Mouse (Mus musculus) bone marrow macrophage, adult 2 months (primary cell): ENCODE data around the gene Gm10721. TPM values are rescaled to one million over a fixed set of nuclear protein-coding genes. Genes with fewer than 3 reads are reported as not detected.
"Not testable (repeated sequence)": the region's sequence is repeated elsewhere in the genome, so short reads cannot be mapped to it uniquely, and the experiment has no call there.

Source experiments
- H3K27ac ChIP-seq: 2 replicates; pipeline ENCODE4 v1.5.1; 2012; ENCODE audit warnings: low read depth, low read length; ENCODE audit not compliant: insufficient read depth
- H3K4me1 ChIP-seq: 2 replicates; pipeline ENCODE4 v1.6.1; 2012; ENCODE audit warnings: low read length; ENCODE audit not compliant: control insufficient read depth, insufficient read depth
- H3K4me3 ChIP-seq: 2 replicates; pipeline ENCODE4 v1.5.1; 2012; ENCODE audit warnings: mild to moderate bottlenecking, low read length, moderate library complexity; ENCODE audit not compliant: insufficient read depth
- polyA plus RNA-seq: library from polyadenylated mRNA; stranded (reverse); fragments of >200 nt; gene quantifications from 2 replicates; pipeline ENCODE4 v1.2.4, GENCODE M21; 2012; ENCODE audit not compliant: missing spikeins, insufficient read depth, insufficient read length

Gene Gm10721
- not detected in 2 replicates for polyA plus RNA-seq

DNA sequence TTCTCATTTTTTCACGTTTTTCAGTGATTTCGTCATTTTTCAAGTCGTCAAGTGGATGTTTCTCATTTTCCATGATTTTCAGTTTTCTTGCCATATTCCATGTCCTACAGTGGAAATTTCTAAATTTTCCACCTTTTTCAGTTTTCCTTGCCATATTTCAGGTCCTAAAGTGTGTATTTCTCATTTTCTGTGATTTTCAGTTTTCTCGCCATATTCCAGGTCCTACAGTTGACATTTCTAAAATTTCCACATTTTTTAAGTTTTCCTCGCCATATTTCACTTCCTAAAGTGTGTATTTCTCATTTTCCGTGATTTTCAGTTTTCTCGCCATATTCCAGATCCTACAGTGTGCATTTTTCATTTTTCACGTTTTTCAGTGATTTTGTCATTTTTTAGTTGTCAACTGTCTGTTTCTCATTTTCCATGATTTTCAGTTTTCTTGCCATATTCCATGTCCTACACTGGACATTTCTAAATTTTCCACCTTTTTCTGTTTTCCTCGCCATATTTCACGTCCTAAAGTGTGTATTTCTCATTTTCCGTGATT is at the start of gene Gm10721:
TSS of gene Gm10721 (plus strand) at position 408 of the 547 bp plus-strand sequence.
- not testable (repeated sequence) for H3K4me3 ChIP-seq, H3K27ac ChIP-seq

DNA sequence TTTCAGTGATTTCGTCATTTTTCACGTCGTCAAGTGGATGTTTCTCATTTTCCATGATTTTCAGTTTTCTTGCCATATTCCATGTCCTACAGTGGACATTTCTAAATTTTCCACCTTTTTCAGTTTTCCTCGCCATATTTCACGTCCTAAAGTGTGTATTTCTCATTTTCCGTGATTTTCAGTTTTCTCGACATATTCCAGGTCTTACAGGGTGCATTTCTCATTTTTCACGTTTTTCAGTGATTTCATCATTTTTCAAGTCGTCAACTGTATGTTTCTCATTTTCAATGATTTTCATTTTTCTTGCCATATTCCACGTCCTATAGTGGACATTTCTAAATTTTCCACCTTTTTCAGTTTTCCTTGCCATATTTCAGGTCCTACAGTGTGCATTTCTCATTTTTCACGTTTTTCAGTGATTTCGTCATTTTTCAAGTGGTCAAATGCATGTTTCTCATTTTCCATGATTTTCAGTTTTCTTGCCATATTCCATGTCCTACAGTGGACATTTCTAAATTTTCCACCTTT is 12.4 kb upstream of the Gm10721 start, which contains the start of gene Gm10722:
TSS of gene Gm10722 (plus strand) at position 478 of the 528 bp plus-strand sequence.
- not testable (repeated sequence) for H3K4me3 ChIP-seq, H3K4me1 ChIP-seq, H3K27ac ChIP-seq

More for the DNA sequence above, at the start of gene Gm10721:
- H3K4me1 ChIP-seq: not testable (repeated sequence)

DNA sequence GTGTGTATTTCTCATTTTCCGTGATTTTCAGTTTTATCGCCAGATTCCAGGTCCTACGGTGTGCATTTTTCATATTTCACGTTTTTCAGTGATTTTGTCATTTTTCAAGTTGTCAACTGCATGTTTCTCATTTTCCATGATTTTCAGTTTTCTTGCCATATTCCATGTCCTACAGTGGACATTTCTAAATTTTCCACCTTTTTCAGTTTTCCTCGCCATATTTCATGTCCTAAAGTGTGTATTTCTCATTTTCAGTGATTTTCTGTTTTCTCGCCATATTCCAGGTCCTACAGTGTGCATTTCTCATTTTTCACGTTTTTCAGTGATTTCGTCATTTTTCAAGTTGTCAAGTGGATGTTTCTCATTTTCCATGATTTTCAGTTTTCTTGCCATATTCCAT is 11.9 kb upstream of the Gm10721 start:
- not testable (repeated sequence) for H3K4me1 ChIP-seq, H3K4me3 ChIP-seq

DNA sequence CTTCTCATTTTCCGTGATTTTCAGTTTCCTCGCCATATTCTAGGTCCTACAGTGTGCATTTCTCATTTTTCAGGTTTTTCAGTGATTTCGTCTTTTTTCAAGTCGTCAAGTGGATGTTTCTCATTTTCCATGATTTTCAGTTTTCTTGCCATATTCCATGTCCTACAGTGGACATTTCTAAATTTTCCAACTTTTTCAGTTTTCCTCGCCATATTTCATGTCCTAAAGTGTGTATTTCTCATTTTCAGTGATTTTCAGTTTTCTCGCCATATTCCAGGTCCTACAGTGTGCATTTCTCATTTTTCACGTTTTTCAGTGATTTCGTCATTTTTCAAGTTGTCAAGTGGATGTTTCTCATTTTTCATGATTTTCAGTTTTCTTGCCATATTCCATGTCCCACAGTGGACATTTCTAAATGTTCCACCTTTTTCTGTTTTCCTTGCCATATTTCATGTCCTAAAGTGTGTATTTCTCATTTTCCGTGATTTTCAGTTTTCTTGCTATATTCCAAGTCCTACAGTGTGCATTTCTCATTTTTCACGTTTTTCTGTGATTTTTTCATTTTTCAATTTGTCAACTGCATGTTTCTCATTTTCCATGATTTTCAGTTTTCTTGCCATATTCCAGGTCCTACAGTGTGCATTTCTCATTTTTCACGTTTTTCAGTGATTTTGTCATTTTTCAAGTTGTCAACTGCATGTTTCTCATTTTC is 10.8 kb upstream of the Gm10721 start:
- H3K4me1 ChIP-seq, H3K4me3 ChIP-seq, H3K27ac ChIP-seq: not testable (repeated sequence)

More for the DNA sequence above, 11.9 kb upstream of the Gm10721 start:
- not testable (repeated sequence) for H3K27ac ChIP-seq

DNA sequence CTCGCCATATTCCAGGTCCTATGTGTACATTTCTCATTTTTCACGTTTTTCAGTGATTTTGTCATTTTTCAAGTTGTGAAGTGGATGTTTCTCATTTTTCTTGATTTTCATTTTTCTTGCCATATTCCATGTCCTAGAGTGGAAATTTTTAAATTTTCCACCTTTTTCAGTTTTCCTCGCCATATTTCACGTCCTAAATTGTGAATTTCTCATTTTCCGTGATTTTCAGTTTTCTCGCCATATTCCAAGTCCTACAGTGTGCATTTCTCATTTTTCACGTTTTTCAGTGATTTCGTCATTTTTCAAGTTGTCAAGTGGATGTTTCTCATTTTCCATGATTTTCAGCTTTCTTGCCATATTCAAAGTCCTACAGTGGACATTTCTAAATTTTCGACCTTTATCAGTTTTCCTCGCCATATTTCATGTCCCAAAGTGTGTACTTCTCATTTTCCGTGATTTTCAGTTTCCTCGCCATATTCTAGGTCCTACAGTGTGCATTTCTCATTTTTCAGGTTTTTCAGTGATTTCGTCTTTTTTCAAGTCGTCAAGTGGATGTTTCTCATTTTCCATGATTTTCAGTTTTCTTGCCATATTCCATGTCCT is 10.0 kb upstream of the Gm10721 start, which contains the start of gene Gm11168:
TSS of gene Gm11168 (plus strand) at position 553 of the 603 bp plus-strand sequence.
- not testable (repeated sequence) for H3K27ac ChIP-seq, H3K4me3 ChIP-seq, H3K4me1 ChIP-seq

DNA sequence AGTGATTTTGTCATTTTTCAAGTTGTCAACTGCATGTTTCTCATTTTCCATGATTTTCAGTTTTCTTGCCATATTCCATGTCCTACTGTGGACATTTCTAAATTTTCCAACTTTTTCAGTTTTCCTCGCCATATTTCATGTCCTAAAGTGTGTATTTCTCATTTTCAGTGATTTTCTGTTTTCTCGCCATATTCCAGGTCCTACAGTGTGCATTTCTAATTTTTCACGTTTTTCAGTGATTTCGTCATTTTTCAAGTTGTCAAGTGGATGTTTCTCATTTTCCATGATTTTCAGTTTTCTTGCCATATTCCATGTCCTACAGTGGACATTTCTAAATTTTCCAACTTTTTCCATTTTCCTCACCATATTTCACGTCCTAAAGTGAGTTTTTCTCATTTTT is 6.8 kb upstream of the Gm10721 start:
- H3K4me3 ChIP-seq, H3K4me1 ChIP-seq, H3K27ac ChIP-seq: not testable (repeated sequence)

DNA sequence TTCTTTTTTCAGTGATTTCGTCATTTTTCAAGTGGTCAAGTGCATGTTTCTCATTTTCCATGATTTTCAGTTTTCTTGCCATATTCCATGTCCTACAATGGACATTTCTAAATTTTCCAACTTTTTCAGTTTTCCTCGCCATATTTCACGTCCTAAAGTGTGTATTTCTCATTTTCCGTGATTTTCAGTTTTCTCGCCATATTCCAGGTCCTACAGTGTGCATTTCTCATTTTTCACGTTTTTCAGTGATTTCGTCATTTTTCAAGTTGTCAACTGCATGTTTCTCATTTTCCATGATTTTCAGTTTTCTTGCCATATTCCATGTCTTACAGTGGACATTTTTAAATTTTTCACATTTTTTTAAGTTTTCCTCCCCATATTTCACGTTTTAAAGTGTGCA is 6.3 kb upstream of the Gm10721 start:
- H3K4me3 ChIP-seq, H3K27ac ChIP-seq, H3K4me1 ChIP-seq: not testable (repeated sequence)

DNA sequence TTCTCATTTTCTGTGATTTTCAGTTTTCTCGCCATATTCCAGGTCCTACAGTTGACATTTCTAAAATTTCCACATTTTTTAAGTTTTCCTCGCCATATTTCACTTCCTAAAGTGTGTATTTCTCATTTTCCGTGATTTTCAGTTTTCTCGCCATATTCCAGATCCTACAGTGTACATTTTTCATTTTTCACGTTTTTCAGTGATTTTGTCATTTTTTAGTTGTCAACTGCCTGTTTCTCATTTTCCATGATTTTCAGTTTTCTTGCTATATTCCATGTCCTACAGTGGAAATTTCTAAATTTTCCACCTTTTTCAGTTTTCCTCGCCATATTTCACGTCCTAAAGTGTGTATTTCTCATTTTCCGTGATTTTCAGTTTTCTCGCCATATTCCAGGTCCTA is 5.7 kb upstream of the Gm10721 start:
- H3K4me1 ChIP-seq, H3K27ac ChIP-seq, H3K4me3 ChIP-seq: not testable (repeated sequence)

DNA sequence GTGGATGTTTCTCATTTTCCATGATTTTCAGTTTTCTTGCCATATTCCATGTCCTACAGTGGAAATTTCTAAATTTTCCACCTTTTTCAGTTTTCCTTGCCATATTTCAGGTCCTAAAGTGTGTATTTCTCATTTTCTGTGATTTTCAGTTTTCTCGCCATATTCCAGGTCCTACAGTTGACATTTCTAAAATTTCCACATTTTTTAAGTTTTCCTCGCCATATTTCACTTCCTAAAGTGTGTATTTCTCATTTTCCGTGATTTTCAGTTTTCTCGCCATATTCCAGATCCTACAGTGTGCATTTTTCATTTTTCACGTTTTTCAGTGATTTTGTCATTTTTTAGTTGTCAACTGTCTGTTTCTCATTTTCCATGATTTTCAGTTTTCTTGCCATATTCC is 3.6 kb upstream of the Gm10721 start:
- not testable (repeated sequence) for H3K27ac ChIP-seq, H3K4me1 ChIP-seq, H3K4me3 ChIP-seq

DNA sequence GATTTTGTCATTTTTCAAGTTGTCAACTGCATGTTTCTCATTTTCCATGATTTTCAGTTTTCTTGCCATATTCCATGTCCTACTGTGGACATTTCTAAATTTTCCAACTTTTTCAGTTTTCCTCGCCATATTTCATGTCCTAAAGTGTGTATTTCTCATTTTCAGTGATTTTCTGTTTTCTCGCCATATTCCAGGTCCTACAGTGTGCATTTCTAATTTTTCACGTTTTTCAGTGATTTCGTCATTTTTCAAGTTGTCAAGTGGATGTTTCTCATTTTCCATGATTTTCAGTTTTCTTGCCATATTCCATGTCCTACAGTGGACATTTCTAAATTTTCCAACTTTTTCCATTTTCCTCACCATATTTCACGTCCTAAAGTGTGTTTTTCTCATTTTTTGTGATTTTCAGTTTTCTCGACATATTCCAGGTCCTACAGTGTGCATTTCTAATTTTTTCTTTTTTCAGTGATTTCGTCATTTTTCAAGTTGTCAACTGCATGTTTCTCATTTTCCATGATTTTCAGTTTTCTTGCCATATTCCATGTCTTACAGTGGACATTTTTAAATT is 802 bp upstream of the Gm10721 start:
- H3K4me3 ChIP-seq, H3K4me1 ChIP-seq, H3K27ac ChIP-seq: not testable (repeated sequence)

DNA sequence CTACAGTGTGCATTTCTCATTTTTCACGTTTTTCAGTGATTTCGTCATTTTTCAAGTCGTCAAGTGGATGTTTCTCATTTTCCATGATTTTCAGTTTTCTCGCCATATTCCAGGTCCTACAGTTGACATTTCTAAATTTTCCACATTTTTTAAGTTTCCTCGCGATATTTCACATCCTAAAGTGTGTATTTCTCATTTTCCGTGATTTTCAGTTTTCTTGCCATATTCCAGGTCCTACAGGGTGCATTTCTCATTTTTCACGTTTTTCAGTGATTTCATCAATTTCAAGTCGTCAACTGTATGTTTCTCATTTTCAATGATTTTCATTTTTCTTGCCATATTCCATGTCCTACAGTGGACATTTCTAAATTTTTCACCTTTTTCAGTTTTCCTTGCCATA is 2.4 kb downstream of the Gm10721 start, which contains the start of gene Gm10720:
TSS of gene Gm10720 (plus strand) at position 301 of the 400 bp plus-strand sequence.
- H3K4me1 ChIP-seq, H3K4me3 ChIP-seq, H3K27ac ChIP-seq: not testable (repeated sequence)

DNA sequence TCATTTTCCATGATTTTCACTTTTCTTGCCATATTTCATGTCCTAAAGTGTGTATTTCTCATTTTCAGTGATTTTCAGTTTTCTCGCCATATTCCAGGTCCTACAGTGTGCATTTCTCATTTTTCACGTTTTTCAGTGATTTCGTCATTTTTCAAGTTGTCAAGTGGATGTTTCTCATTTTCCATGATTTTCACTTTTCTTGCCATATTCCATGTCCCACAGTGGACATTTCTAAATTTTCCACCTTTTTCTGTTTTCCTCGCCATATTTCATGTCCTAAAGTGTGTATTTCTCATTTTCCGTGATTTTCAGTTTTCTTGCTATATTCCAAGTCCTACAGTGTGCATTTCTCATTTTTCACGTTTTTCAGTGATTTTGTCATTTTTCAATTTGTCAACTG is 3.0 kb downstream of the Gm10721 start:
- not testable (repeated sequence) for H3K4me1 ChIP-seq, H3K27ac ChIP-seq, H3K4me3 ChIP-seq

DNA sequence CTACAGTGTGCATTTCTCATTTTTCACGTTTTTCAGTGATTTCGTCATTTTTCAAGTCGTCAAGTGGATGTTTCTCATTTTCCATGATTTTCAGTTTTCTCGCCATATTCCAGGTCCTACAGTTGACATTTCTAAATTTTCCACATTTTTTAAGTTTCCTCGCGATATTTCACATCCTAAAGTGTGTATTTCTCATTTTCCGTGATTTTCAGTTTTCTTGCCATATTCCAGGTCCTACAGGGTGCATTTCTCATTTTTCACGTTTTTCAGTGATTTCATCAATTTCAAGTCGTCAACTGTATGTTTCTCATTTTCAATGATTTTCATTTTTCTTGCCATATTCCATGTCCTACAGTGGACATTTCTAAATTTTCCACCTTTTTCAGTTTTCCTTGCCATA is 4.2 kb downstream of the Gm10721 start, which contains the start of gene Gm10719:
TSS of gene Gm10719 (plus strand) at position 301 of the 400 bp plus-strand sequence.
- H3K4me3 ChIP-seq, H3K27ac ChIP-seq, H3K4me1 ChIP-seq: not testable (repeated sequence)

DNA sequence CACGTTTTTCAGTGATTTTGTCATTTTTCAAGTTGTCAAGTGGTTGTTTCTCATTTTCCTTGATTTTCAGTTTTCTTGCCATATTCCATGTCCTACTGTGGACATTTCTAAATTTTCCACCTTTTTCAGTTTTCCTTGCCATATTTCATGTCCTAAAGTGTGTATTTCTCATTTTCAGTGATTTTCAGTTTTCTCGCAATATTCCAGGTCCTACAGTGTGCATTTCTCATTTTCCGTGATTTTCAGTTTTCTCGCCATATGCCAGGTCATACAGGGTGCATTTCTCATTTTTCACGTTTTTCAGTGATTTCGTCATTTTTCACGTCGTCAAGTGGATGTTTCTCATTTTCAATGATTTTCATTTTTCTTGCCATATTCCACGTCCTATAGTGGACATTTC is 6.0 kb downstream of the Gm10721 start:
- H3K4me1 ChIP-seq, H3K4me3 ChIP-seq, H3K27ac ChIP-seq: not testable (repeated sequence)
